Mouse (Mus musculus): ENCODE measurements at regions not wholly inside any gene's neighbourhood (a gene's known extent, or its start where the extent isn't known, plus 50 kb on each side); places are given as distances from the start of the nearest gene placed in this dataset.
"Not testable (repeated sequence)": the region's sequence is repeated elsewhere in the genome, so short reads cannot be mapped to it uniquely, and the experiment has no call there.

DNA sequence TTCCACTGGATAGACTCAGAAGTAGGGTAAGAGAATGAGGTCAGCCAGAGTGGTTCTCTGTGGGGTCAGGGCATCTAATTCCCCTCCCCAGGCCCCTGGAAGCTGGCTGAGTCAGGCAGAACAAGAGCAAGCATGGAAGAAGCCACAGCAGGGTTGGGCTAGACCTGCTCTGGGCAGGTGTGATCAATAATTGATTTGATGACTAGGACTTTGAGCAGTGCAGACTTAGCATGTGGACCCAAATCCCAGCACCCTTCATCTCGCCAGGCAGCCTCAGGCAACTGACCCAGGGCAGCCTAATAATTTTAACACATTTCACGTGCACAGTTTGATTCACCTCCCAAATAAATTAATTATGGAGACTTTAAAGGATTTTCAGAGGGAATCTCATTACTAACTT lies 67.2 kb downstream of the Qdpr start:
- DNase-seq: no peak

DNA sequence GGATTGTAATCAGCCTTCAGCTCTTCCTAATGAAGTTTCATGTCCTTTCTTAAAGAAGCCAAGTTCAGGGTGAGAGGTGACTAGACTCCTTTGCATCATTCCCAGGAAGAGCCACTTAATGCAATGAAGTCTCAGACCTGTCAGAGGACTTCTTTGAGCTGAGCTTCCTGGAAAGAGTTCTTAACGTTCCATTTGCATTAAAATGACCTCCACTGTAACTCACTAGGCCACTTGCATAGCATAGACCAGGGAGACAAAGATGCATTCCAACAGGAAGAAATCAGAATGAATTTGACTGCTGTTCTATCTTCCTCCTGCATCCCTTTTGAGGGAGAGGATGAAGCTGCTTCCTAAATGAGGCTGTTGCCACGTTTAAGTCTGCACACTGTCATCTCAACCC lies 71.5 kb downstream of the Qdpr start:
- DNase-seq: no peak

DNA sequence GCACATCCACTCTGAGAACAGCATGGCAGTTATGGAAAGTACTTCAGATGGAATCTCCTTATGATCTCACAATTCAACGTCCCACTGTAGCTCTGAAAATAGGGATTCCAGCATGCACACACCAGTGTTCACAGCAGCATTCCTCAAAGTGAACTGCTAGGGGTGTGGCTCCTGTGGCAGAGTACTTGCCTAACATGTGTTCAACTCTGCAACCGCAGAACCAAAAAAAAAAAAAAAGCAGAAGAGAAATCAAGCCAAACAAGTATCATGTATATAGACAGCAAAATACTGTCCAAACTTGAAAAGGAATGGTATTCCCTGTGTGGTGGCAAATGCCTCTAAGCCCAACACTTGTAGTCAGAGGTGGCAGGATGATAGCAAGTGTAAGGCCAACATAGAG lies 77.0 kb downstream of the Qdpr start:
- no peak for DNase-seq

DNA sequence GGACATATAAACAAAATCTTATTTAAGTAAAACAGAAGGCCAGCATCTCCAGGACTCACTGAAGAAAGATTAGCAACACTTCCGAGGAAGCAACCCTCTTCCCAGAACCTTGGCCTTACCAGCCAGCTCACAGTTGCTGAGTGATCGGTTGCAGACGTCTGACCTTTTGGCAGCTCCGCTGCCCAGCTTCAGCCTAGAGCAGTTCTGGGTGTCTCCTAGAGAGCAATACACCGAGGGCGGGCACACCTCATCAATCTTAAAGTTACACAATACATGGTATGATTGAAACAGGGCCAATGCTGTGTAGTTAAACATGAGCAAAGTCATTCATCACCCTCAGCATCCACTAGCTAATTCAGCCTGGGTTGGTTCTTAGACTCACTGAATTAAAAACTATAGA lies 81.6 kb downstream of the Qdpr start:
- no peak for DNase-seq

DNA sequence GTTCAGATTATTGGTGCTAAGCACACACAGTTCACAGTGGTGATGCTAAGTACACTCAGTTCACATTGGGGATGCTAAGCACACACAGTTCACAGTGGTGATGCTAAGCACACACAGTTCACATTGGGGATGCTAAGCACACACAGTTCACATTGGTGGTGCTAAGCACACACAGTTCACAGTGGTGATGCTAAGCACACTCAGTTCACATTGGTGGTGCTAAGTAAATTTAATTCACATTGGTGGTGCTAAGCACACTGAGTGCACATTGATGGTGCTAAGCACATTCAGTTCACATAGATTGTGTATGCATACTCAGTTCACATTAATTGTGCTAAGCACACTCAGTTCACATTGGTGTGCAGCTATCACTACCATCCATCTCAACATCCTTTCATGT lies 89.8 kb downstream of the Qdpr start:
- DNase-seq: no peak

DNA sequence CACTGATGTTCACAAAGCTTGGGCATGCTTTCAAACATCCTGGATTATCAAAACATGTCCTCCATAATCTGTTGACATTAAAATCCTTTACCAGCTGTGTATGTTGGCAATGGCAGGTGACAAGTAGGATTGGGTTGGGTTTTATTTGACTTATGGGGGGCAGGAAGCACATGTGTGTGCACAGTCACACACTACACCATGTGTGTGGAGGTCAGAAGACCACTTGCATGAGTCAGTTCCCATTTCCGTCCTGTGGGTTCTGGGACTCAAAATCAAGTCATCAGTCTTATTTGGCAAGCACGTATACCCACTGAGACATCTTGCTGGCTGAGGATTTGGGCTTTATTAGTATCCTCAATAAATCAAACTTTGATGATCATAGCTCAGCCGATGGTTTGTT lies 109.6 kb downstream of the Qdpr start:
- no peak for DNase-seq

DNA sequence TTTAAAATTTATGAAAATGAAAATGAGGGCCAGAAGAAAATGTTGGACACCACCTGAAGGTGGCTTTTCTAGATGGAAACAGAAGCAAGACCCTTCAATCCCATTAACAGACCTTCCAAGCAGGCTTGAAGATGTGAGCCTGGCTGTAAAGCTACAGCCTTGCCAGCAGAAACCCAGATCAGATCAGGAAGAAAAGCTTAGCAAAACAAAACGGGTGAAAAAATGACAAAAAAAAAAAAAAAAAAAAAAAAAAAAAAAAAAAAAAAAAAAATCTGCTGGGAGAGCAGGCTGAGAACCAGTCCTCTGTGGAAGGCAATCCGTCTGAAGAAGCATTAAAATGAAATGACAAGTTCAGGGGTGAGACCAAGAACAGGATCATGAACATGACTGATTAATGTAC lies 113.2 kb downstream of the Qdpr start:
- no peak for DNase-seq

DNA sequence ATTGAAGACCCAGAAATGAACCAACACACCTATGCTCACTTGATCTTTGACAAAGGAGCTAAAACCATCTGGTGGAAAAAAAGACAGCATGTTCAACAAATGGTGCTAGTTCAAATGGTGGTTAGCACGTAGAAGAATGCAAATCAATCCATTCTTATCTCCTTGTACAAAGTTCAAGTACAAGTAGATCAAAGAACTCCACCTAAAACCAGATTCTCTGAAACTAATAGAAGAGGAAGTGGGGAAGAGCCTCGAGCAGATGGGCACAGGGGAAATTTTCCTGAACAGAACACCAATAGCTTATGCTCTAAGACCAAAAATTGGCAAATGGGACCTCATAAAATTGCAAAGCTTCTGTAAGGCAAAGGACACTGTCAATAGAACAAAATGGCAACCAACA lies 125.6 kb downstream of the Qdpr start:
- DNase-seq: not testable (repeated sequence)

DNA sequence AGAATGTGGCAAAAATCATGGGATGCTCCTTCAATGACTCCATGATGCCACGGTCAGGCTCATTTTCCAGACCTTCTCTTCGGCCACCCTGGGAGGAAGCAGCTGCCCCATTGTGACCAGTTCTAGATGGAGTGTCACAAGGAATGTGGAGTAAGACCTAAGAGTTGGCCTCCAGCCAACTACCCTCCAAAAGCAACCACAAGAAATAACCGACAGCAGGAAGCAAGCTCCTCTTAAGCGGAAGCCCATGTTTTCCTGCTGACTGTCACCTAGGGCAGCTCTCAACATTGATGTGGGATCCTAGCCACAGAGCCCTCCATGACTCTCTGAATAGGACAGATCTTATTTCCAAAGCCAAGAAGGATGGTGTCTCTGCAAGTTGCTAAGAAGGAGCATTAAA lies 126.5 kb downstream of the Qdpr start:
- peak; percentile 15 for DNase-seq

DNA sequence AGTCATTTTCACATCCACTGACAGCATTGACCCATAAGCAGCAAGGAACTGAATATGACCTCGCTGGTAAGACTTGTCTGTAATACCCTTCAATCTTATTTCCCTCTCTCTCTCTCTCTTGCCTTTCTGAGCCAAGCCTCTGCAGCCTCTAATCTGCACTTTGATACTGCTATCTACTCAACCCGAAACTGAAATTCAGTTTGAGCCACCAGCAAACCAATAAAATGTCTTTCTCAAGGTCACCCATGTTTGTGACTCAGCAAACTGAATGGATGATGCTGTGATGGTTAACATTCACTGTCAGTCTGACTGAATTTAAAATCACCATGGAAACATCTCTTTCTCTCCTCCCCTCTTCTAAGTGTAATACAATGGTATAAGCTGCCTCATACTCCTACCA lies 132.0 kb downstream of the Qdpr start:
- no peak for DNase-seq

DNA sequence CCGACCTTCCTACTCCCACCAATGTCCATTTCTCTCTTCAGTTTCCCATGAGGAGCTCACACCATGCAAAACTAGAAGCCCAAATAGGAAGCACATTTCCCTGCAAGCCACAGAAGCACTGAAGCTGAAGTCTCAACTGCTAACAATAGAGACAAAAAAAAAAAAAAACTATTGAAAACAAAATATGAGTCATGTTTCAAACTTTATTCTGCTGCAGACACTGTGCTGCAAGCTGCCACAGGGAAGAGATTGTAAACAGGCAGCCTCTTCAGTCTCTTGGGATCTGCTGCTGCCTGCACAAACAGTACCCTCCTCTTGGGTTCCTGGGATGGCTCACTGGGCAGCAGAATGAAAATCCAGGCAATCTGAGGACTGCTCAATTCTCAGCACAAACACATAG lies 148.9 kb downstream of the Qdpr start:
- no peak for DNase-seq

DNA sequence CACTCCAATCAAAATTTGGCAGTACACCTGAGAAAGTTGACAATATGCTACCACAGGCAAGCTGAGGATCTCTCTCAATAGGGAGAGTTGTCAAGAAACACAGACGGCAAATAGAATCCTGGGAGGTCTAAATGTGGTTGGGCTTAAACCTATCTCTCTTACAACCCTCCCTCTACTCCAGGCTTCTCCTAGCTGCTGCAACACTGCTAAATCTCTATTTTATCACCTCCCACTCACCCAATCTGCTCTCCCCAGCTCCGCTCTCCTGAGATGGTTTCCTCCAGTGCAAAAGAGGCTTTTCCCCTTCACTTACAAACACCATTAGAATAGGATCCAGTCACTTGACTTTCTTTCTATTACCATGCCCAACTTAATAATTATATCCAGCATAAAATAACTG lies 151.2 kb downstream of the Qdpr start:
- no peak for DNase-seq

DNA sequence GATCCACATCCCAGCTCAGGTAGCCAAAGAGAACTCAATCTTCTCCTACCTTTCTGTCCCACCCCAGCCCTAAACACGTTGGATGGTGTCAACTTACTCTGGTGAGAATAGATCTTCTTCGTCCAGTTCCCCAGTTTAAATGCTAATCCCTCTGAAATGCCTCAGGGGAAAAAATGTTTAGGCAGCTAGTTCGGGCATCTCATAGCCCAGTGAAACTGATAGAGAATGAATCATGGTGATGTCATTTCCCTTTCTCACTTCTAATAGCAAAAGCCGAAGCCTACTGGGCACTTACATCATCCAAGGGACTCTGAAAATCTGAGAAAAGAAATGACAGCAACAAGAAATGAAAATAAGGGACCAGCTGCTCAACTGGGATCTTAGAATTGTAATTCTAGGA lies 154.9 kb downstream of the Qdpr start:
- no peak for DNase-seq

DNA sequence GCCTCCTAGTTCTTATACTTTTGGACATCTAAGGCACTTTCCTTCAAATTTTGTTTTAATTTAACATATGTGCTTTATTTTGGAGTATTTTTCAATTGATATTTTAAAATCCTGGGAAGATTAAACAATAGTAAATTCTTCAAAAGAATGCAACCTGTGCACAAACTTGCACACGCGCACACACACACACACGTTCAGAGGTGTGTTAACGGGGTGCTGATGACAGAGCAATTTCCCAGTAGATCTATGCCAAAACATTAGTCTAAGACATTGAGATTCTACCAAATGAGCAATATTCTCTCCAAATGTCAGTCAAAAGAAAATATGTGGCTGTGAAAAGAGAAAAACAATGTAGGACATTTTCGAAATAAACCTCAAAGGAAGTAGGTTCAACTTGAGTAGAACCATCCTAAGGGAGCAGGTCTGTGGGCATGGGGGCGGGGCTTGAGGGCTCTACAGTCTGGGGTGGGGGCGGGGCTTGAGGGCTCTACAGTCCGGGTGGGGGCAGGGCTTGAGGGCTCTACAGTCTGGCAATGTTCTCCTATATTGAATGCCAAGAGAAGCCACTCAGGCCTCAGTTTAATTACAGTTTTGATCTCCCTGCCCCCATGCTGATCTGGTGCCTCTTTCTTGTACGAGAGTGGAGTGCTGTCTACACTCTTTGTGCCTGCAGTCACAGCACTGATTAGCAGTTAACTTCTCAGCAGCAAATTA lies 157.0 kb downstream of the Qdpr start:
- peak; percentile 12 for DNase-seq

DNA sequence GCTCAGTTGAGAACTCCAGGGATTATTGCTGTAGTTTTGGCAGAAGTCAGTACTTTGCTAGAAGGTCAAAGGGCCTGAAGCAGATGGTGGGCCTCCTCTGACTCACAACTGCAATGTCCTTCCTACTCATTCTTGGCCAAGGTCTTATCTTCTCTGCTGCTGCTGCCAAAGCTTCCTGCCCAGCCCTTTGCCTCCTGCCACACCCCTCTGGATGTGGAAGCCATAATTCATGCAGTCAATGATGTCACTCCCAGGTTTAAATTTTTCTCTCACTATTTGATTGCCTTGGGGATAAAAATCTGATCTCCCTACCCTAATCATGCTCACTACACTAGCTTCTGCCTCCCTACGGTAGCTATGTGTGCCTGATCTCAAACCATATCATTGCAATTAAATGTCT lies 157.7 kb downstream of the Qdpr start:
- DNase-seq: peak; percentile 68

DNA sequence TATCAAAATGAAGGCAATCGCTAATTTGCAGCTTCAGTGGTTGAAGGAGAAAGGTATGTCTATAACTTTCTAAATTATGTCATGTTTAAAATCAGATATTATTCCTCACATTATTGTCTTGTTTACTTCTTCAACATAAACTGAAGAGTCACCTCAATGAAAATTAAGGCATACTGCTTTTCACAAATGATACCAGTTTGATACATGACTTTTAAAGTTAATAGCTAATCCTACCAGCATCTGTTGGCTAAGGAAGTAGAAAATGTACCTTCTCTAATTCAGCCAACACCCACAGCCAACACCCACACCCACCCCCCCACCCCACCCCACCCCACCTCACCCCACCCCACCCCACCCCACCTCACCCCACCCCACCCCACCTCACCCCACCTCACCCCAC lies 158.3 kb downstream of the Qdpr start:
- DNase-seq: no peak

DNA sequence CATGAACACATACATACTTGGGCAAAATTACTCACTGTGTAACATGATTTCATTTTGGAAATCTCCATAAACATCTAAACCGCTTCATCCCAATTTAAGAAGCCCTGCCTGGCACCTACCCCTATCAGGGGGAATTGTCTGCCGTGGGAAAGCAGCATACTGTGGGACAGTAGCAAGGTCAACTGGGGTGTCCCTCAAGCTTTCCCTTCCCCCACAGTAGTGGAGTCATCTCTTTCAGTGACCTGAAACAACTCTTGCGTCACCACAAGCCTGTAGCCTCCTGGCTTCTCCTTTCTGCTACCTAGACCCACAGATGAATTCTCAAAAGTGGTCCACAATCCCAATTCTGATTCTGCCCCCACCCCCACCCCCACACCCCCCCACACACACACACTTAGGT lies 158.8 kb downstream of the Qdpr start:
- no peak for DNase-seq

DNA sequence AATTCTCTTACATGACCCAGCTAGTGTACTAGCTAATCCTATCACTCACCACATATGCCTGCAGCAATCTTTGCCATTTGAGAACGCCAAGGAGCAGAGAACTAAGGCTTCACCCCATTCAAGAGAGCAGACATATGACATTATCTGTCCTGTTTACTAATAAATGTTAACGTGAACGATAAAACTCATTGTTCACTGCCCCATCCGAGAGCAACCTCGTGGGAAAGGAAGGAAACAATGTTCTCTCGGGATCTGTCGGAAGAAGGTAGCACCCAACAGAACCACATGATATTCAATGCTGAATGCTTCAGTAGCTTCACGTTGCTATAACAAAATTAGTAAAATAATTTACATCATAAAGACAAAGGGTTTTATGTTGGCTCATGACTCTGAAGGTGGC lies 163.6 kb downstream of the Qdpr start:
- DNase-seq: no peak

DNA sequence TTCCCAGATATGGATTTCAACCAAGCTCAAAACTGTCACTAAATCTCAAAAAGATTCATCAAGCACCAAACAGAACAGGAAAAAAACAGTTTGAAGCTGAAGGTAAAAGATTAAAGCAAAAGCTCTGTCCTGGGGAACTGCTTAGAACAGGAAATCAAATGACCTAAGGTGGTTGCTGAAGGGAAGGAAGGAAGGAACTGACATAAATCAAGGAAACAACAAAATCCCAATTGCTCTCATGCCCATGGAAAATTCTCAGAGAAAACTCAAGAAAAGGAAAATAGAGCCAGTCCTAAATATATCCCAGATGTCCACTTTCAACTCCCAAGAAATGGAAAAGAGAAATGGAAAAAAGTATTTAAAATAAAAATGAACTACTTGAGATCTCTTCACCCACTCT lies 165.4 kb downstream of the Qdpr start:
- DNase-seq: no peak

DNA sequence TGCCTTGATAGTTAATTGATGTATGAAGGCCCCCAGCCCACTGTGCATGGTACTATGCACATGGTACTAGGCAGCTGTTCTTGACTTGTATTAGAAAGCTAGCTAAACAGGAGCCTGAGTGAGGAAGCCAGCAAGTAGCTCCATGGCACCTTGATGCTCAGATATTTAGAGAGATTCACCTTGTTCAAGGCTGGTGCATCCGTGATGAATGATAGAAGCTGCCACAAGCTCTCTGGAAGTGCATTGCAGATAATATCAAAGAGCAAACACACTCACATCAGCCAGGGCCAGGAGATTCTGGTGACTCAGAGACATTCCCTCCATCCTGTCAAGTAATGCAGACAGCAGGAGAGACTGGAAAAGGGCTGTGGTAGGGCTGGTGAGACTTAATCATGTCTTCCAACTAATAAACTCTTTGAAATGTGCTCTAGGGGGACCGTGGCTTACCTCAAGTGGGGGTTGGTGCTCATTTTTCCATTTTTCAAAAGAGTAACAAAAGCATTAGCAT lies 166.1 kb downstream of the Qdpr start:
- no peak for DNase-seq

DNA sequence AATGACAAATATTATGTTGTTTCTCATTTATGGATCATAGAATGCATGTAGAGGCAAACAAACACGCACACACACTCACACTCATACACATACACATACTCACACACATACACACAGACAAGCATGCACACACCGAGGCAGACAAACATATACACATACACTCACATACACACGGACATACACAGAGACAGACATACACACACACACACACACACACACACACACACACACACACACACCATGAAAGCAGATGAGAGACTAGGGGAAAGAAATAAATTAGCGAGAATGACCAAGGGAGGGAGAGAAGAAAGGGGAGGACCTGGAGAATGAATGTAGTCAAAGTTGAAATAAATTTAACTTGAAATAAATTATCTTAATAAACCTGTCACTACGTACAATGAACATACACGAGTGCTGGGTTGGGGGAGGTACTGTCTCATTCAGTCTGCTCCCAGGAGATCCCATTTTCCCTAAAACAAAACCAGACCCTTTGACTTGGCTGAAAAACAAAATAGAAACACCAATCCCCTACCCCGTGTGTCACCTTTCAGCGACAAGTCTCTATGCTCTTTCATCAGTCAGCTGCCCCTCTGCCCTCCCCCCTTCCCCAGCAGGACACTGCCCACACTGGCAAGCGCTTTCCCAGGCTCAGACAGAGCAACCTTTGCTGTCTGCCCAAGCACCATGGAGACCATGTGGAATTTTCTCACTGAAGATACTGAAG lies 167.7 kb downstream of the Qdpr start:
- DNase-seq: no peak

DNA sequence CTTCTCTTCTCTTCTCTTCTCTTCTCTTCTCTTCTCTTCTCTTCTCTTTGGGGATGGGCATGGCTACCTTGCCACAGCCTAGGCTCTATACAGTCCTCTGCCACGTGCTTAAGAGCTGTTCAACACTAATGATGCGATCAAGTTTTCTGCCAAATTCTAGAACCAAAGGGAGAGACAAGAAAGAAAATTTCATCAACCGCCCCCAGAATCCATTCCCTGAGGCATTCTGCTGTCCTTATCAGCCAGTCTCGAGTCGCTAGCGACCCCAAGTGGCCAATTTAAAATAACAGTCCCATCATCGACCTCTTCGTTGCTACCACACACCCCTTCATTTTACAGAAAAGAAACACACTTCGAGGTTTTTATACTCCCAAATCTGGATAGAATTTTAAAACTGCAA lies 171.5 kb downstream of the Qdpr start:
- DNase-seq: peak; percentile 89

DNA sequence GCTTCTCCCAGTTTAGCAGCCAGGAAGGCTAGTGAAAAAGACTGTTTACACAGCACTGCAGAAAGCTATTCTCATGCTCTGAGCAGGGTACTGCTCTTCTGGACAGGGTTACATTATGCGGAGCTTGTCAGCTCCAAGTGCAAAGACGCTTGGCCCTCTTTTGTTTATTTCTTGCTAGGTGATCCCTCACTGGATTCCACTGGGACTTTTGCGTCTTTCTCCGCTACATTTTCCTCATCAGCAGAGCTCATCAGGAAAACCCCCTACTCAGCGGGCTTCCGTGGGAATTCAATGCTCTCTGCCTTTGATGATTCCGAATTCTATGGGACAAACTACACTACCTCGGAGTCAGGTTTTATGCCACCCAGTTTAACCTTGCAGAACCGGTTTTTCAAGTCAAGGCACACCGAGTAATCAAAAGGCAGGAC lies 172.0 kb downstream of the Qdpr start:
- DNase-seq: no peak

DNA sequence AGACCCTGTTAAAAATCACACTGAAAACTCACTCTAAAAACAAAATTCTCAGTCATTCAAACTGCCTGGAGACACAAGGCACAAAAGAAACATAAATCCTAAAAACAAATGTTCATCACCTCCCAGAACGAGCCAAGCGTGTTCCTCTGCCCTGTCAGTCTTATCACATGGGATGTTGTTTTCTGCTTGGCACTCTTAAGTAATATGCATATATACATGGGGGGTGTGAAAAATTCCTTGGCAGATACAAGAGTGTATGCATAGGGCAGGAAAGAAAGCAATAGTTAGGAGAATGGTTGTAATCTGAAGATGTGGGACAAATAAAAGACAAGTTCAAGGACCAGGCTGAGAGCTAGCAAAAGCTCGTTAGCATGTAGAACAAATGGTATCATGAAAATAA lies 179.4 kb downstream of the Qdpr start:
- no peak for DNase-seq
